Mouse (Mus musculus) liver, postnatal 0 days (tissue): ENCODE data around the gene Ntrk1. TPM values are rescaled to one million over a fixed set of nuclear protein-coding genes. Genes with fewer than 3 reads are reported as not detected.

ENCODE experiments used
- ATAC-seq: fragments of 200-750 bp; cut with Nextera tagmentation; 2 replicates; pipeline ENCODE4 v1.8.0; 2017; ENCODE audit warnings: mild to moderate bottlenecking, moderate library complexity
- DNase-seq: peaks from one replicate; pipeline ENCODE4 v3.0.0-alpha.2; 2016
- H3K27ac ChIP-seq: fragments of 300-500 bp; sonication (generic); 2 replicates; pipeline ENCODE4 v1.5.1; 2014; ENCODE audit warnings: antibody characterized with exemption, moderate library complexity, mild to moderate bottlenecking, low read depth
- H3K27me3 ChIP-seq: fragments of 300-500 bp; sonication (generic); 2 replicates; pipeline ENCODE4 v1.6.1; 2014; ENCODE audit warnings: low read length, control low read depth, mixed read lengths; ENCODE audit not compliant: insufficient read depth
- H3K36me3 ChIP-seq: fragments of 300-500 bp; sonication (generic); replicated peaks from 2 replicates; pipeline ENCODE4 v1.6.1; 2014; ENCODE audit warnings: mild to moderate bottlenecking, control low read depth, low read length, moderate library complexity, mixed read lengths; ENCODE audit not compliant: insufficient read depth
- H3K4me1 ChIP-seq: fragments of 300-500 bp; sonication (generic); 2 replicates; pipeline ENCODE4 v1.6.1; 2014; ENCODE audit warnings: antibody characterized with exemption, mild to moderate bottlenecking, control low read depth; ENCODE audit not compliant: insufficient read depth
- H3K4me2 ChIP-seq: fragments of 300-500 bp; sonication (generic); 2 replicates; pipeline ENCODE4 v1.6.1; 2014; ENCODE audit warnings: low read depth, mild to moderate bottlenecking, low read length, moderate library complexity, mixed read lengths
- H3K4me3 ChIP-seq: fragments of 300-500 bp; sonication (generic); 2 replicates; pipeline ENCODE4 v1.5.1; 2014; ENCODE audit warnings: low read depth, low read length
- H3K9ac ChIP-seq: fragments of 300-500 bp; sonication (generic); replicated peaks from 2 replicates; pipeline ENCODE4 v1.6.1; 2014; ENCODE audit warnings: mild to moderate bottlenecking, moderate library complexity
- H3K9me3 ChIP-seq: fragments of 300-500 bp; sonication (generic); 2 replicates; pipeline ENCODE4 v1.6.1; 2016; ENCODE audit warnings: mild to moderate bottlenecking, control low read depth, low read length, mixed read lengths
- CTCF ChIP-seq: sonication (generic); IDR thresholded peaks from 2 replicates; pipeline ENCODE4 v1.5.1; 2016; ENCODE audit warnings: antibody characterized with exemption, low read depth
- EP300 ChIP-seq: IDR thresholded peaks from 2 replicates; pipeline ENCODE4 v1.6.1; 2016; ENCODE audit warnings: antibody characterized with exemption, low read depth, mild to moderate bottlenecking
- WGBS: fragments of 180-500 bp; shearing (Covaris S2); extraction: QIAGEN DNeasy Blood & Tissue Kit; methylation state at CpG from one replicate; pipeline ENCODE4 v1.1.7; 2014; ENCODE audit not compliant: insufficient replicate concordance; 5-methylcytosine and 5-hydroxymethylcytosine counted together
- polyA plus RNA-seq: library from polyadenylated mRNA; unstranded; fragments of >200 nt; fragmentation: Nextera tagmentation; extraction: Ambion mirVana; gene quantifications from 2 replicates; pipeline ENCODE4 v1.2.1, GENCODE M21; 2015

Ntrk1 gene
- polyA plus RNA-seq, 1 experiment from 2014 or later, result 0.53 TPM

DNA sequence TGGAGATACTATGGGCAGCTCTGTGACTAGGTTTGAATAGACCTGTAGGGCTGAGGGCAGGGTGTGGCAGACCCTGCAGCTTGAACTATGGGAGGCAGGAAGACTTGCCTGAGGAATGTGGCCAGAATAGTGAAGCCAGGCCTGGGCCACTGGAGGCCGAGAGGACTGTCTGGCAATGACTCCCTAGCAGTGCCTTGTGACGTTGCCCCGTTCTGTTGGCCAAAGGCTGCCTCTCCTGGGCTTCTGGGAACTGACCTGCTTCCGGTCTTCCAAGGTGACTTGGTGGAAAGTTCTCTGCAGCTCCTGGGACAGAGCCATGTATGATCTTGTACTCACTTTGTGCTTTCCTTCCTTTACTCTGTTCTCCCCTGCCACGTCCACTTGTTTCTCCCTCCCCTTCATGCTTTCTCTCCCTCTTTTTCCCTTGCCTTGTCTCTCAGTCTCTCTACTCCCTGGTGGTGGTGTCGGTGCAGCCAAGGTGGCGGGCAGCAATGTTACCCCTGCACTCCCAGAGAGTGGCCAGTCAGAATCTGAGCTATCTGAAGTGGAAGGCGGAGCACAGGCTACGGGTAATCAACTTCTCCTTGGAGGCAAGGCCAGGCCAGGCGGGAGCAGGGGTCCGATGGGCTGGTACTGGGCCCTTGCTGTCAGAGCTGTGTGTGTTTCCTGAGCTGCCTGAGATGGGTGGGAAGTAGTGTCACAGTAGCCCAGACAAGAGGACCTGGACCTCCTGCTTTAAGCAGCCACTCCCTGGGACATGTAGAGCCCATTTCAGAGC lies 60.8 kb downstream of the Ntrk1 start:
- WGBS, result 87% methylated on average over 11 of the region's 11 CpGs
- no peak for ATAC-seq
- Histone ChIP-seq H3K9me3 (no peaks in the 10 kb centered on the region), H3K4me1 (no peaks in the 10 kb centered on the region), H3K27ac (no peak overlapping the region), H3K9ac (no peak overlapping the region), H3K4me2 (no peak overlapping the region), H3K36me3 (peaks cover 49% of the 10 kb centered on the region), H3K4me3 (no peak overlapping the region), H3K27me3 (no peaks in the 10 kb centered on the region)
- TF ChIP-seq CTCF, result no peak
- no peak for TF ChIP-seq EP300
- DNase-seq, result no peak

DNA sequence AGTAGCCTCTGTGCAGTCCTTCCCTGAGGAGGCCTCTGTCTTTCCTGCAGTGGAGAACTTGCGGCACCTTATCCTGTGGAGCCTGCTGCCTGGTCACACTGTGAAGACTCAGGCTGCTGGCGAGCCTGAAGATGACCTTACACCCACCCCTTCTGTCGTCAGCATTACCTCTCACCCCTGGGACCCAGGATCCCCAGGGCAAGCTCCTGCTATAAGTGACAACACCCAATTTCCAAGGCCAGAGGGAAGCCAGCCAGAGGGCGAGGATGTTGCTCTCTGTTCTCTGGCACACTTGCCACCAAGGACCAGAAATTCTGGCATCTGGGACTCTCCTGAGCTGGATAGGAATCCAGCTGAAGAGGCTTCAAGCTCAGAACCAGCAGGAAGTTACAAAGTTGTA lies 61.9 kb downstream of the Ntrk1 start:
- ATAC-seq, result no peak
- no peak for DNase-seq
- no peak overlapping the region for H3K9ac ChIP-seq
- H3K4me2 ChIP-seq, result no peak overlapping the region
- H3K36me3 ChIP-seq, result peaks cover 57% of the 10 kb centered on the region
- WGBS, result 72% methylated on average over 4 of the region's 4 CpGs
- no peak overlapping the region for H3K4me3 ChIP-seq
- H3K27ac ChIP-seq, result no peak overlapping the region
- no peaks in the 10 kb centered on the region for H3K4me1 ChIP-seq
- H3K9me3 ChIP-seq, result no peaks in the 10 kb centered on the region
- H3K27me3 ChIP-seq, result no peaks in the 10 kb centered on the region
- TF ChIP-seq EP300, result no peak
- no peak for TF ChIP-seq CTCF

DNA sequence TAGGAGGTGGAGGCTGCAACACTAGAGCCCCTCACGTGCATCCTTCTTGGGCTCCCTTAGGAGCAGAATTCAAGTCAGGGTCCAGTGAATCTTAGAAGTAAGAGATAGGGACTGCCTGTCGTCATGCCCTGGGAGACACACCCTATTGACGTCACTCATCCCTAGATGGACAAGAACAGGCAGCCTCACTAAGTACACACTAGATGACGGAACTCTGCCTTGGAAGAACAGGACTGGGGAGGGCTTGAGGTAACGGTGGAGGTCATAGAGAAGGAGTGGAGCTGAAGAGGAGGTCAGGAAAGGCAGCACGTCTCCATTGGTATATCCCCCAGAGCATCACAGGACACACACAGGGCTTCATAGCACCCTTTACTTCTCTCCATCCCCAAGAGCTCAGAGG lies 66.3 kb downstream of the Ntrk1 start:
- H3K9ac ChIP-seq, result no peak overlapping the region
- TF ChIP-seq EP300, result no peak
- TF ChIP-seq CTCF, result no peak
- H3K4me2 ChIP-seq, result no peak overlapping the region
- H3K27me3 ChIP-seq, result no peaks in the 10 kb centered on the region
- WGBS, result 74% methylated on average over 6 of the region's 6 CpGs
- no peaks in the 10 kb centered on the region for H3K9me3 ChIP-seq
- no peak overlapping the region for H3K4me3 ChIP-seq
- DNase-seq, result peak; percentile 3
- no peak for ATAC-seq
- no peaks in the 10 kb centered on the region for H3K4me1 ChIP-seq
- H3K27ac ChIP-seq, result no peak overlapping the region
- H3K36me3 ChIP-seq, result peaks cover 61% of the 10 kb centered on the region

Other genes with a start within 250 kb of the Ntrk1 start
- gene Arhgef11, start 177.6 kb downstream of the Ntrk1 start, polyA plus RNA-seq, result 2.3 and 2.8 TPM in 2 replicates
- 0.23 and 0.25 TPM in 2 replicates for gene Lrrc71, start 46.5 kb downstream of the Ntrk1 start, polyA plus RNA-seq
- not detected in 2 replicates for gene Insrr, start 1.8 kb upstream of the Ntrk1 start, polyA plus RNA-seq
- 4.8 and 5.1 TPM in 2 replicates for gene Pear1, start 29.1 kb upstream of the Ntrk1 start, polyA plus RNA-seq
- gene Sh2d2a, start 51.6 kb upstream of the Ntrk1 start, polyA plus RNA-seq, result 0.74 and 0.75 TPM in 2 replicates
- 4.4 and 4.5 TPM in 2 replicates for gene Prcc, start 90.4 kb upstream of the Ntrk1 start, polyA plus RNA-seq
- gene Hdgf, start 111.2 kb upstream of the Ntrk1 start, polyA plus RNA-seq, result 116 and 123 TPM in 2 replicates
- 50.3 and 54.1 TPM in 2 replicates for gene Mrpl24, start 124.3 kb upstream of the Ntrk1 start, polyA plus RNA-seq
- gene Isg20l2, start 135.2 kb upstream of the Ntrk1 start, polyA plus RNA-seq, result 12.3 and 13.2 TPM in 2 replicates
- 4.3 TPM in 2 replicates for gene Rrnad1, start 135.6 kb upstream of the Ntrk1 start, polyA plus RNA-seq
- not detected in 2 replicates for gene Crabp2, start 153.5 kb upstream of the Ntrk1 start, polyA plus RNA-seq
- gene Nes, start 175.9 kb upstream of the Ntrk1 start, polyA plus RNA-seq, result 0.83 and 0.95 TPM in 2 replicates
- 0.05 TPM in 1 of 2 replicates, not detected in the other for gene Bcan, start 205.1 kb upstream of the Ntrk1 start, polyA plus RNA-seq
- gene Hapln2, start 232.4 kb upstream of the Ntrk1 start, polyA plus RNA-seq, result not detected in 2 replicates
- gene Gpatch4, start 247.9 kb upstream of the Ntrk1 start, polyA plus RNA-seq, result 13.1 and 14.3 TPM in 2 replicates